Mouse (Mus musculus) thymus, postnatal 25 days (tissue): ENCODE measurements around the gene Hjurp.

ENCODE experiments used
- DNase-seq: peaks from one replicate; pipeline ENCODE4 v3.0.0; 2022

Gene Hjurp

DNA sequence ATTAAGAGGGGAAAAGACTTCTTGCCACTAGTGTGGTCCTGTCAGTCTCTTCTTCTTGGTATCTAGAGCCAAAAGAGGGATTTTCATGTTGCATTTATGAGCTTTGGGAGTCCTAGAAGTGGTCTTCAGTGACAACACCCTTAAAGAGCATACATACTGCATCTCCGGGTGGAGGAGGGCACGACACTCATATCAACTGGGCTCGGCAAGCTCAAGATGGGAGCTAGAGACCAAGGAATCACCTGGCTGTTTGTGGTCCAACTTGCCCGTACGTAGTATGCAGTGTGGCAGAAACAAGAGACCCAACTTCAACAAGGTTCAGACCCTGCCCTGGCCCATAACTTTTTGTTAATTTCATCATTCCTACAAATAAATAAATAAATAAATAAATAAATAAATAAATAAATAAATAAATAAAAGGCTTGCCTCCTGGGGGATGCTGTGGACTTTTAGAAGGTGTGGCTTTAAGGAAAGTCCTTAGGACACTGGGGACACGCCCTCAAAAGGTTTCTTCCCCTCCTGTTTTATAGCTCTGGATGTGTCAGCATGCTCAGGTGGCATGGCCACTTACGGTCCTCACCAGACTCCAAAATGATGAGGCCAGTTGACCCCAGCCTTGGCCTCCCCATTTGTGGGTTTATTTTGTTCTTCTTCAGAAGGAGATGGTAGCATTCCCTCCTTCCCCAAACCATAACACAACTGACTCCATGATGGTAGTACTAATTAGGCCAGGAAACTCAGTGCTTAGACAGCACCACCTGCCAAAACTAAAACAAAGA lies 20.2 kb upstream of the Hjurp start:
- no peak for DNase-seq

DNA sequence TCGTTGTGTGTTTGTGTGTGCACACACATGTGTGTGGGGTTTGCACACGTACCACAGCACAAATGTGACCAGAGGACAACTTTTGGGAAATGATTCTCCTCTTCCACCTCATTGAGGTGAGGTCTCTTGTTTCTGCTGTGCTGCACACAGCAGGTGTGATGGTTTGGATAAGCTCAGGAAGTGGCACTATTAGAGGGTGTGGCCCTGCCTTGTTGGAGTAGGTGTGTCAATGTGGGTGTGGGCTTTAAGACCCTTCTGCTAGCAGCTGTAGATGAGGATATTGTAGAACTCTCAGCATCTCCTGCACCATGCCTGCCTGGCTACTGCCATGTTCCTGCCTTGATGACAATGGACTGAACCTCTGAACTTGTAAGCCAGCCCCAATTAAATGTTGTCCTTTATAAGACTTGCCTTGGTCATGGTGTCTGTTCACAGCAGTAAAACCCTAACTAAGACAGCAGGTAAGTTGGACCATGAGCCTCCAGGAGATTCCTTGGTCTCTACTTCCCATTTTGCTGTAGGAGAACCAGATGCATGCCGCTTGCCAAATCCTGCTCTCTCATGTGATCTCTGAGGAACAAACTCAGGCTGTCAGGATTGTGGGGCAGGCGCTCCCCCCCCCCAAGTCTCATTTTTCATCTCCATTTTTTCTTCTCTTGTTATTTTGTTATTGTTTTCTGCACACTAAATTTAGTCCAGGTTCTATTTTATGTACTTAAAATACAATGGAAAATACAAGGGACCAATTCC lies 18.9 kb upstream of the Hjurp start:
- no peak for DNase-seq

DNA sequence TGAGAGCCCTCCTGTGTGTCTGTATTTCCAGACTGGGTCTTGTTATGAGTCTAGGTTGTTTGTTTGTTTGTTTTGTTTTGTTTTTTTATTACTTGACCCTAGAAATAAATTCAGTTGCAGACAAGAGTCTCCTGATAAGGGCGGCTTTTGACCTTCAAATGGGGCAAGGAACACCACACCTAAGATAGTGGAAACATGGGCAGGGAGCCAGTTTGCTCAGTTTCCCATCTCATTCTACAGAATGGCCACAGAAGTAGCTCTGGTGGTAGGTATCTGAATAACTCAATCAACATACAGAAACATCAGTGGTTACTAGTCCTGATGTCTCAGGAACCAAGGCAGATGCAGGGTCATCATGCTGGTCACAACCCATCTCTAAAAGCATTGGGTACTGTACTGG lies 17.2 kb upstream of the Hjurp start:
- no peak for DNase-seq

DNA sequence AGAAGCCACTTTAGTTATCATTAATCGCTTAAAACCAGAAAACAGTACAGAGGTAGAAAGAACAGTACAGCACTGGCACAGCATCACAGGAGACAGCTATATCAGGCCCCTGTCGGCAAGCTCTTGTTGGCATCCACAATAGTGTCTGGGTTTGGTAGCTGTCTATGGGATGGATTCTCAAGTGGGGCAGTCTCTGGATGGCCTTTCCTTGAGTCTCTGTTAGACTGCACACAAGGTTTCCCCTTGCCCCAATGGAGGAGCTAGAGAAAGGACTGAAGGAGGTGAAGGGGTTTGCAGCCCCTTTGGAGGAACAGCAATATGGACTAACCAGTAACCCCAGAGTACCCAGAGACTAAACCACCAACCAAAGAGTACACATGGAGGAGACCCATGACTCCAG lies 14.6 kb upstream of the Hjurp start:
- no peak for DNase-seq

DNA sequence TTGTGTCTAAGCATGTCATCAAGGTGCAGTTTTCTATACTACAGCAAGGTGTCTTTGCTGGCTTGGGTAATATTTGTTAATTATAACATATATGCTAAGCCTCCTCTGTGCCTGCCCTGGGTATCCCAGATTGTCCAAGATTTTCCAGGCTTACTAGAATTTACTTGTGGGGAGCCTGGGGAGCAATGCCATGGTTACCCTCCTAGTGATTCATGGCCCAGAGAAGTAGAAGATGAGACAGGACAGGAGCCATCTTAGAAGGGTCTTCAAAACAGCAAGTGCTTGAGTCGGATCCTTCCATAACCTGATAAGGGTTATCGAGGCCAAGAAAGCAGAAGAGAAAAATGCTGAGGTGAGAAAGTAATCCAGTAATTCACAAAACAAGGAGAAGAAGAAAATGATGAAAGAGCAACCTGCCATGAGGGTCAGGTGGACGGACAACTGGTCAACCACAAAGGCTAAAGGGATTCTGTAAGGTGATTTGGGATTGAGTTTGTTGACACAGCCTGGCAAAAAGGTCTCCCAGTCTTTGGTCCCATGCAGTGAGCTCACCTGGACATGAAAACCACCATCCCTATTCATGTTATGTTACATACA lies 14.1 kb upstream of the Hjurp start:
- DNase-seq = no peak

DNA sequence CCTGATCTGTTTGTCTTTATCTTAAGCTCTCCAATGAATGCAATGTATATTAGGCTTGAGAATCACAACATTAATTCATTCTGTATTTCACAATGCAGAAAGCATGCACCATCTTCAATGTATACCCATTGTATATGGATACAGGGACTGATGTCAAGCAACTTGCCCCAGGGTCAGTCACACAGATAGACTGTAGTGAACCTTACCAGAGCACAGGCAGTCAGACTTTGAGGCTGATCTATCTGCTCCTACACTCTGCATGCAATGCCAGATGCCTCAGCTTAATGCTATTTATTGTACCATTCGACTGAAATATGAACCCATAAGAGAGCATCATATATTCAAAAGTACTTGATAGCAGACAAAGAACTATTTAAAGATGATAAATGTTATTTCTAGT lies 13.1 kb upstream of the Hjurp start:
- no peak for DNase-seq

DNA sequence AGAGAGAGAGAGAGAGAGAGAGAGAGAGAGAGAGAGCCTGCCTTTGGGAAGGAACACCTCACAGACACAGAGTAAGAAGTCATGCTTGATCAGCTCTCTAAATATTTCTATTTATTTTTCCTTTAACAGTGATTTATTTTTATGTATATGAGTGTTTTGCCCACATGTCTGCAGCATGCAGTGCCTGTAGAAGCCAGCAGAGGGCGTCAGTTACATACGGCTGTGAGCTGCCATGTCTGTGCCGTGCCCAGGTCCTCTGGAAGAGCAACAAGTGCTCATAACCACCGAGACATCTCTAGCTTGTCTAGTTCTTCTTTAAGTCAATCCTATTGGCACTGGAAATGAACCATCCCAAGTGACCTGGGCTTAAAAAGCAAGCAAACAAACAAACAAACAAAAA lies 12.5 kb upstream of the Hjurp start:
- DNase-seq = peak; percentile 72

DNA sequence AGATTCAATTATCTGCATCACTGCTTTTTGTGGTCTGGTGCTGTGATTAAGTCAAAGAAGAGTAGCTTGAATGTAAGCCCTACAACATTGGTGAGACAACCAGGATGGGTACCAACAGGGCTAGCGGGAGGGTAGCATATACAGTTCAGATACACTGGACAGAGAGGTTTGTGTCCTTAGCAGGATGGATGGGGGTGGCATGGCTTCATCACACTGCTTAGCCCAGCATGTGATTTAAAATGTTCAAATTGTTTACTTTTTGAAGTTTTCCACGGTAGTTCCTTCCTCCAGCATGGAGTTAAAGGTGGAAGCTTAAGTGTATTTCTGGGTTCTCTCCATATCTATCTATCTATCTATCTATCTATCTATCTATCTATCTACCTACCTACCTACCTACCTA lies 11.7 kb upstream of the Hjurp start:
- DNase-seq = no peak

DNA sequence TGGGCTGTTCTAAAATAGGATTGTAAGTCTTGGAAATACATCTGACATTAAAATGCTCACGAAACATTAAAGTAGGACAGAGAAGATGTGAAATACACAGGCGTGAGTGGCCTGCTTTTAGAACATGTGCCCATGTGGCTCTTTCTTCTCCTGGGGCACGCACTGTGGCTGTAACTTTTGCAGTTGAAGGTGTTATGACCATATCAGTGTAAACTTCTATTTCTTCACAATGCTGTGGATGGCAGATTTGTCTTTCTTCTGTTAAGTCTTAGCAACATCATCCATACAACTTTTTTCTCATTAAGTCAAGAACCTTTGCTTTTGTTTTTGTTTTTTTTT lies 11.3 kb upstream of the Hjurp start:
- no peak for DNase-seq

DNA sequence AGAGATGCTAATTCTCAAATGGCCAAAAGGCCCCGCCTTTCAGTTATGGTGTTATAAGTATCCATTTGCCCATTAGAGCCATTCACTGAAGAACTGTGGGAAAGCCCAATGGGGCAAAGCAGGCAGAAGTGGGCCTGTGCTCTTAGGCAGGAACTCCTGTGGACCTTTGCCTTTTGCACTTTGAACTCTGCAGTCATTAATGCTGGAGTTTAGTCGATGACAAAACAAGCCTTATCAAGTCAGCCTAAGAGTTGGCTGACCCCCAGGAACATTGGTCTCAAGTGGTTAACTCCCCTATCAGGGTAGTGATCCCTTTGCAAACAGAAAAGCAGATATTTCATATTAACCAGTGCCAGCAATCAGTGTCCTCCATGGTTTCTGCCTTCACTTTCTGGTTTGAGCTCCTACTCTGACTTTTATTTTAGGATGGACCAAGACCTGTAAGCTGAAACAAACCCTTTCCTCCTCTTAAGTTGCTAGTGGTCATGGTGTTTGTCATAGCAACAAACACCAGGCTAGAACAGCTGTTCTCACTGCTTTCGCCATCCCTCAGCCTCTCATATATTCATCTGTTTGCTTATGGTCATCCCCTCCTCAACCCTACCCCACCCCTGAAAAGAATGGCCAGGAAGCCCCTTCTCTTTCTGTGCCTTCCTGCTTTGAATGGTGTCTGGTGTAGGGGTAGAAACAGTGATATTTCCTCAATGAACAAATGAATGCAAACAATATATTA lies 10.8 kb upstream of the Hjurp start:
- no peak for DNase-seq

DNA sequence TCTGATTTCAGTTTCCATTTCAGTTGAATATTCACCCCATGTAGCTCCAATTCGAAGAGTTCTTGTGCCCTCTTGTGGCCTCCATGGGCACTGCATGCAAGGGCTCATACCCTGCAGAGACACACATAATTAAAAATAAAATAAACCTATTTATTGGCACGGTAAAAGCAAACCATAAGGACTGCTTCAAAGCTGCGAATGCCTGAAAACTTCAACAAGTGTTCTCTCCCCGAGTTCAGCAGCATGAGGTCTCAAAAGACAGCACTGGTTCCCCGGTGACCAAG lies 10.2 kb upstream of the Hjurp start:
- peak; percentile 68 for DNase-seq

DNA sequence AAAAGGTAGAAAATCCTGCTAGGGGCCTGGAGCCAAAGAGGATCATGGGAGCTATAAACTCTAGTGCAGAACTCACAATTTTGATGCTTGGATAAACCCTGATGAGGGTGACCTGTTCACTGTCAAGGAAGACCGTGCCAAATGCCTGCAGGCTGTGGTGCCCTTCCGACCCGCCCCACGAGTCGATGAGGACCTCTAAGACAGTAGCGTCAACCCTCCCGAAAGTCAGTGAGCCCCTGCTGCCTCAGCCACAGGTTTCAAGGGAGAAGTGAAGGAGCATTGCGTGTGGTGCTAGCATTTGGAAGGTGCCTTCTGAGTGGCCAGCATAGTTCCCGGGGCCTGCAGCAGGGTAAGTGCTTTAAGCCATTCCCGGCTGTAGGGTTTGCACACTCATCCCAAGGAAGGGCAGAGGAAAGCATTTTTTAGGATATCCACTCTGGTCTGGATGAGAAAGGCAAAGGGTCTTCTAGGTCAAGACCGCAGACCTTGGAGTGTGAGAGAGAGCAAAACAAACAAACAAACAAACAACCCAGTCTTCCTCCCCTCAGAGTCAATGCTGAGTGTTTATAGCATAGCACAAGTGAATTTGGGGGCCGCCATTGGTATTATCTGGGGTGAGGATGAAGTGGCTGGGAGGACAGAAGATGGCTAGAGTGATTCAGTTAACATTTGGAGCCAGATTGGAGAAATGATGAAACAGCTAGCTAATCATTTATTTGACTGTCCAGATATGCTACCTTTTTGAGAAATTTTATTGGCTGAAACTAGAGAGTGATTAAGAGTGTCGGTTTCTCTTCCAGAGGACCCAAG lies 9.7 kb upstream of the Hjurp start:
- no peak for DNase-seq

DNA sequence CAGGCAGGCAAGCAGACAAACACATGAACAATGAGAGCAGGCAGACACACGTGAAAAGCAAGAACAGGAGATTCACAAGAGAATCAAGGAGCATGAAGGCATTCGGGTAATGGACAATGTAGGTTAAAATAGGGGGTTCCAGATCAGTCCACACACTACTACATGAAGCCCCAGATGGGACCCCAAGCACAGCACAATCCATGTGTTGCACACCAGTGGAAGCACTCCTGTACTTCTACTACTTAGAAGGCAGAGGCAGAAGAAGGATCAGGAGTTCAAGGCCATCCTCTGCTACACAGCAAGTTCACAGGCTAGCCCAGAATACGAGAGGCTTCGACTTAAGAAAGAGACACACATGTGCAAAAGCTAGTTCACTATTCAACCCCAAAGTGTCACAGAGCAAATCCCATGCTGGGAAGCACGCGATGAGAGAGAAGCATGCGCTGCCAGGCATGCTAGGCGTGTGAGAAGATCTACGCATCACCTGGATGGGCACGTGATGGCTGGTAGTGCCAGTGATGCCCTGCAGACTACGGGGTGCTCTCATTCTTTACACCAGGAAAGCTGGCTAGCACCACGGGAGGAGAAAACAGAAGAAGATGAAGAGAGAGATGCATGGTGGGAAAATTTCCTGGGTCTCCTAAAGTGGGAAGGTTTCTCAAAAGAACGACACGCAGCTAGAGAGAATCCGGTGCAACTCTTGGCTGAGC lies 8.9 kb upstream of the Hjurp start:
- no peak for DNase-seq

DNA sequence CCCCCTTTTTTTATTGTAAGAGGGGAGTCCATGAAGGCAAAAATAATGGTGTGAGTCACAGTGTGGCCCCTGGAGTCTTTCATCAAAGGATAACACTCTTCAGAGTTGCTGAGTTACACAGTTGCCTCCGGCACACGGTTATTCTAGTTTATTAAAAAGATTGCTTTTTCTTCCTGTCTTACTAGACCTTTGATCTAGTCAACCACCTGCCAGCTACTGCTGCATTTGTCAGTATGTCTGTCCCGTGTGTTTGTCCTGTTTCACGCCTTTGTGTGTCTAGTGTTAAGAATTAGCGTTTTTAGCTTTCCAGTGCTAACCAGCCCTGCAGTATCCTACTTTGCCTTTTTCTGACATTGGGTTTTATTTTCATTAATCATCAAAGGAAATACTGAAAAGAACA lies 8.2 kb upstream of the Hjurp start:
- no peak for DNase-seq

DNA sequence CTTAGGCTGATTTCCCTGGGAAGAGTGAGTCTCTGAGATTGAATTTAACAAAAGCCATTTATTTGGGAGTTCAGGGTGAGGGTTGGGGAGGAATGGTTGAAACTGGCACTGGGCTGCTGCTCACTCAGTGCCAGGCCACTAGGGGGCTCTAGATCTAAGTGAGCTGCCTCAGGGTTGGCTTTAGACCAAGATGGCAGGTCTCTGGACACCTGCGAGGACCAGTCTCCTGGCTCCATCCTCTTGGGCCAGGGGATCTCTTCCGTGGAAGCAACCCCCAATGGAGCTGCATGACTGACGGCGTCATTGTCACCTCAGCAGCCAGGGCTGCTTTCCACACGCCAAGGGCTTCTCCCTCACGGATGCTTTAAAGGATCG lies 7.5 kb upstream of the Hjurp start:
- DNase-seq = no peak

DNA sequence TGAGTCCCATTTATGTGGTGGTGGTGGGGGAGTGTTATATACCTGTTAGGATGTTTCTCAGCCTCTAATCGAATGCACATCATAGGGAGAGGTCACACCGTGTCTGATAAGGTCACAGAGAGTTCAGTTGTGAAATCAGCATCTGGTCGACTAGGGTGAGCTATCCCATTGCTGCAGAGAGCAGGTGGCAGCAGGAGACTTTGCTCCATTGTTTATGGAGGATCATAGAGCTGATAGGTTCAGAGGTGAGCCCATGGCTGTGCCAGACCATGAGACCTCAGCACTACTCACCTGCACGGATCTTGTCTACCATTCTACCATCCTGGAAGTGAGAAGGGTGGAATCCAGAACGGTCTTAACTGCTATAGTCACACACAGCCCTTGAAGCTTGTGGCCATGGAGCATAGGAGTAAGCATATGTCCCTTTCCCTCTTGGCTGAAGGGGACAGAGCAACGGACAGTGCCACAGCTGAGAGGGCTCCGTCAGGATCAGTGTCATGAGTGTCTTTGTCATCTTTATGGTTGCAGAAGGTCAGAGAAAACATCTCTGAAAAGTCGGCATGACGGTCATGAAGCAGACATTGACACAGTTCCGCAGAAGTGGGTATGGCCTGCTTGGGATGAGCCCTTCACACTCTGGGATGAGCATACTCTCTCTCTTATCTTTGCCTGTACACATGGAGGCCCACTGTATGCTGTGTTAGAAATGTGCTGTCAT lies 7.0 kb upstream of the Hjurp start:
- DNase-seq = no peak

DNA sequence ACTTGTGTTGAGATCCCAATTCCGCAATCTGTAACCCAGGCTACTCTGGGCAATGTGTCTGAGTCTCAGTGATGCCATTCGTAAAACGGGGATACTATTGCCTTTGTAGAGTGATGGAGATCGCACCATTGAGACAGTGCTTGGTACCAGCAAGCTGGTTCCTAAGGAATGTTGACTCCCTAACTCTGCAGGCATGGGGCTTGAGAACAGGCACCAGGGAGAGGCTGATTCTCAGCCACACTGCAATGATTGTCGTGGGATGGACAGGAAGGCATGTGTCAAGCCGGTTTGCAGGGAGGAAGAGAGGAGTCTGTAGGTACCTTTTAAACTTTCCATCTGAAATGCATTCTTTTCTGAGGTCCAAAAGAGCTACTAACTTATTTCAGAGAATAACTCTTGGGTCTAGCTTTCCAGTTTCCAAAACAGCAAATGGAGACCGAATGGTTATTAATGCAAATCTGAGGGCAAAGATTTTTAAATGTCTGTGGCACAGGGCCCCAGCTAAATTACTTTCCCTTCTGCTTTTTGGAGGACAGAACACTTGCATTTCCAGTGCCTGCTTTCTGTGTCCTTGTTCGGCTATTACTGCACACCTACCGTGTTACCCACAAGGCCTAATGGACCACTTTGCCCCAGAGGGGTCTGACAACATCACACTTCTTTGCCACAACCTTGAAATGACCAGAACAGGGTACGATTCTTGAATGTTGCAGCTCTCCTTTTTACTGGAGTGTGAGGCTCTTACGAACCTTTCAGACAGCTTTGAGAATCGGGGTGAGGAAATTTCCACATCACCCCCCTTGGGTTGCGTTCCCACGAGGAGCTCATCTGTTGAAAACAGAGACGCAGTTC lies 6.2 kb upstream of the Hjurp start:
- no peak for DNase-seq

DNA sequence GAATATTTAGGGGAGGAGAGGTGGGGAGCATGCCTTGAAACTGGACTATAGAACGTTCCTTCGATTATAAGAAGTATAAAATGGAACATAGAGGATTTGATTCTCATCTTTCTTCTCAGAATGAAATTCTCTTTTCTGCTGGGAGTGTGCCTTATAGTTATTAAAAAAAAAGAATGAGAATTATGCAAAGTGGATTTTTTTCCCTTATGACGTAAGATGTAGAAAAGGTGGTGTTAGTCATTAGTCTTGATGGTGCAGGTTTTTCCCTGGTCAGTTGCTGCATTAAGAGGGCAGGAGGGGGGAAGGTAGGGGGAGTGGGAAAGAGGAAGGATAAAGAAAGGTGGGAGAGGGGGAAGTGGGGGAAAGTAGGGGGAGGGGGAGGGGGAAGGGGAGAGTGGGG lies 4.9 kb upstream of the Hjurp start:
- DNase-seq = no peak

DNA sequence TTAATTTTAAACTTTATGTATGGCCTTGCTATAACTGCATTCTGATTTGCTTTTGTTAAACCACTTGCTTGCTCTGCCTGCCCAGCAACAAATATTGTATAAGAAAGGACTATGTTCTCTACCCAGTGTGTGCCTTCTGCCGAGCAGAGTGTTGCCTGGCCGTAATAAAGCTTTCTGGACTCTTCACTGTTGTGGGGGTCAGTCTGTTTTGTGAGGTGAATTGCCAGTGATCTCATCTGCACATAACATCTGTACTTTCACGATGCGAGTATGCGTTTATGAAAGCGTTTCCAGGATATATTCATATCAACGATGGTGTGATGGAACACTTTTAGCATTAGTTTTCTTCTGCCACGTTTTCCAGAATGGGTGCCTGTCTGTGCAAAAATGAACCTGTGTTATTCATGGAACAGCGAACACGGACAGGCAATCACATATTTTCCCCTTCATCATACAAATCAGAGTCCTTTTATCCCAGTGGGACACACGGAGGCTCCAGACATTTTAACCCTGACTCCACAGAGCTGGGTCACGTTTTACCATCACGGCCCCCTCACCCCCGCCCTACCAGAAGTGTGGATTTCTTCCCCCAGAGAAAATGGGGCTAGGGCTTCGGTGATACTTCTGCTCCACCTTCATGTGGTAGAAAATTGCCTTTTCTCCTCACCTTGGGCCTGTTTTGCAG lies 2.7 kb upstream of the Hjurp start:
- no peak for DNase-seq
